Mouse (Mus musculus) lung, adult 2 months (tissue): ENCODE measurements around the gene Usp43. TPM values are rescaled to one million over a fixed set of nuclear protein-coding genes. Genes with fewer than 3 reads are reported as not detected.
A peak's percentile ranks its signal among the peaks of the same experiment; 100 is the strongest.

Source experiments
- DNase-seq: peaks from one replicate; pipeline ENCODE4 v3.0.0; 2022
- H3K4me1 ChIP-seq: fragments of 200-500 bp; 2 replicates; pipeline ENCODE4 v1.6.1; 2011; ENCODE audit warnings: low read length; ENCODE audit not compliant: control insufficient read depth, insufficient read depth
- H3K4me3 ChIP-seq: fragments of 200-500 bp; replicated peaks from 2 replicates; pipeline ENCODE3; 2011; ENCODE audit warnings: low read depth, mild to moderate bottlenecking, control low read depth, low read length; ENCODE audit errors: extremely low read depth
- CTCF ChIP-seq: fragments of 200-500 bp; IDR thresholded peaks from 2 replicates; pipeline ENCODE4 v1.5.1; 2011; ENCODE audit warnings: mild to moderate bottlenecking, low read length, control low read depth; ENCODE audit not compliant: insufficient read depth
- POLR2A ChIP-seq: fragments of 200-500 bp; IDR thresholded peaks from 2 replicates; pipeline ENCODE4 v1.6.1; 2011; ENCODE audit warnings: low read depth, mild to moderate bottlenecking, control low read depth, low read length, borderline replicate concordance; ENCODE audit errors: extremely low read depth
- WGBS: fragments of 180-500 bp; shearing (Covaris S2); methylation state at CpG from one replicate; pipeline ENCODE4 v1.1.7; 2018; 5-methylcytosine and 5-hydroxymethylcytosine counted together
- polyA plus RNA-seq: library from polyadenylated mRNA; depleted of rRNA; stranded (reverse); fragments of >200 nt; gene quantifications from 2 replicates; pipeline ENCODE4 v1.2.3, GENCODE M21; 2012; rRNA removed

Usp43 gene
- 7.0 and 7.9 TPM in 2 replicates for polyA plus RNA-seq

GRCm38 (mm10) chr11:67921827-67922754 is at the start of gene Usp43:
Gene Usp43 (minus strand): TSS chr11:67922153.
- H3K4me1 ChIP-seq: peaks cover 12% of the 10 kb centered on the region
- 1% methylated on average over 75 of the region's 80 CpGs for WGBS
- DNase-seq: peak; percentile 79
- TF ChIP-seq CTCF: no peak
- TF ChIP-seq POLR2A: peak; percentile 23; the same call in 1 of the 2 replicates
- peak within 1 kb of the TSS; percentile 76 for H3K4me3 ChIP-seq

- 68% methylated on average over 11 of the region's 11 CpGs for WGBS
- TF ChIP-seq CTCF (no peak), POLR2A (no peak)
- Histone ChIP-seq H3K4me1 (peaks cover 3% of the 10 kb centered on the region; the same call in 1 of the 2 replicates), H3K4me3 (no peak overlapping the region)
- no peak for DNase-seq
Measured at GRCm38 (mm10) chr11:67967831-67968230, 45.9 kb upstream of the Usp43 start.

- peak; percentile 75; the same call in 1 of the 2 replicates for TF ChIP-seq POLR2A
- TF ChIP-seq CTCF: no peak
- under 1% methylated on average over 28 of the region's 28 CpGs for WGBS
- peak; percentile 95 for DNase-seq
- Histone ChIP-seq H3K4me1 (peaks cover 3% of the 10 kb centered on the region; the same call in 1 of the 2 replicates), H3K4me3 (peak within 1 kb of the TSS; percentile 80)
Measured at GRCm38 (mm10) chr11:67965905-67966878, 44.2 kb upstream of the Usp43 start, which contains the start of gene Stx8. Gene Stx8 (plus strand): TSS chr11:67966193.

GRCm38 (mm10) chr11:67965242-67965883 is 43.4 kb upstream of the Usp43 start, which contains the start of gene Cfap52:
Gene Cfap52 (minus strand): TSS chr11:67965651.
- H3K4me3 ChIP-seq: peak within 1 kb of the TSS; percentile 80
- H3K4me1 ChIP-seq: peaks cover 3% of the 10 kb centered on the region; the same call in 1 of the 2 replicates
- peak; percentile 74 for DNase-seq
- WGBS: 6% methylated on average over 15 of the region's 15 CpGs
- no peak for TF ChIP-seq POLR2A
- no peak for TF ChIP-seq CTCF

GRCm38 (mm10) chr11:67964110-67964509 is 42.2 kb upstream of the Usp43 start:
- TF ChIP-seq CTCF (peak; percentile 44), POLR2A (no peak)
- 58% methylated on average over 6 of the region's 6 CpGs for whole genome bisulfite sequencing
- DNase-seq: no peak
- no peak overlapping the region for H3K4me3 ChIP-seq
- H3K4me1 ChIP-seq: peaks cover 3% of the 10 kb centered on the region; the same call in 1 of the 2 replicates

GRCm38 (mm10) chr11:67954413-67954812 is 32.5 kb upstream of the Usp43 start:
- no peak for TF ChIP-seq POLR2A
- DNase-seq: no peak
- 73% methylated on average over 6 of the region's 6 CpGs for WGBS

GRCm38 (mm10) chr11:67953604-67954003 is 31.7 kb upstream of the Usp43 start:
- H3K4me1 ChIP-seq: no peaks in the 10 kb centered on the region
- TF ChIP-seq CTCF: no peak
- no peak for TF ChIP-seq POLR2A
- 86% methylated on average over 5 of the region's 5 CpGs for WGBS
- H3K4me3 ChIP-seq: no peak overlapping the region
- DNase-seq: no peak

More at GRCm38 (mm10) chr11:67954413-67954812, 32.5 kb upstream of the Usp43 start:
- H3K4me1 ChIP-seq: no peaks in the 10 kb centered on the region
- no peak overlapping the region for H3K4me3 ChIP-seq

GRCm38 (mm10) chr11:67949475-67949874 is 27.5 kb upstream of the Usp43 start:
- 51% methylated on average over 9 of the region's 9 CpGs for WGBS
- Histone ChIP-seq H3K4me1 (no peaks in the 10 kb centered on the region), H3K4me3 (no peak overlapping the region)
- TF ChIP-seq POLR2A (no peak), CTCF (no peak)
- DNase-seq: no peak

GRCm38 (mm10) chr11:67948229-67948628 is 26.3 kb upstream of the Usp43 start:
- WGBS: 33% methylated on average over 3 of the region's 3 CpGs
- DNase-seq: no peak
- Histone ChIP-seq H3K4me1 (no peaks in the 10 kb centered on the region), H3K4me3 (no peak overlapping the region)
- TF ChIP-seq CTCF: no peak
- TF ChIP-seq POLR2A: no peak
